Mouse (Mus musculus) kidney, adult 10 weeks (tissue): ENCODE data around the gene Elovl7. TPM values are rescaled to one million over a fixed set of nuclear protein-coding genes. Genes with fewer than 3 reads are reported as not detected.

ENCODE experiments used
- polyA plus RNA-seq: library from polyadenylated mRNA; stranded (reverse); fragments of 350-450 nt; fragmentation: Illumina TruSeq; extraction: RNeasy Lipid Tissue Mini Kit (QIAGEN cat#74804); gene quantifications from one replicate; pipeline ENCODE4 v1.2.3, GENCODE M21; 2014; ENCODE audit warnings: low read depth, low replicate concordance

Elovl7 gene
- 181 TPM for polyA plus RNA-seq

GRCm38 (mm10) chr13:108214081-108214484 lies at the start of gene Elovl7:
TSS of gene Elovl7 (plus strand) at chr13:108214404.

DNA sequence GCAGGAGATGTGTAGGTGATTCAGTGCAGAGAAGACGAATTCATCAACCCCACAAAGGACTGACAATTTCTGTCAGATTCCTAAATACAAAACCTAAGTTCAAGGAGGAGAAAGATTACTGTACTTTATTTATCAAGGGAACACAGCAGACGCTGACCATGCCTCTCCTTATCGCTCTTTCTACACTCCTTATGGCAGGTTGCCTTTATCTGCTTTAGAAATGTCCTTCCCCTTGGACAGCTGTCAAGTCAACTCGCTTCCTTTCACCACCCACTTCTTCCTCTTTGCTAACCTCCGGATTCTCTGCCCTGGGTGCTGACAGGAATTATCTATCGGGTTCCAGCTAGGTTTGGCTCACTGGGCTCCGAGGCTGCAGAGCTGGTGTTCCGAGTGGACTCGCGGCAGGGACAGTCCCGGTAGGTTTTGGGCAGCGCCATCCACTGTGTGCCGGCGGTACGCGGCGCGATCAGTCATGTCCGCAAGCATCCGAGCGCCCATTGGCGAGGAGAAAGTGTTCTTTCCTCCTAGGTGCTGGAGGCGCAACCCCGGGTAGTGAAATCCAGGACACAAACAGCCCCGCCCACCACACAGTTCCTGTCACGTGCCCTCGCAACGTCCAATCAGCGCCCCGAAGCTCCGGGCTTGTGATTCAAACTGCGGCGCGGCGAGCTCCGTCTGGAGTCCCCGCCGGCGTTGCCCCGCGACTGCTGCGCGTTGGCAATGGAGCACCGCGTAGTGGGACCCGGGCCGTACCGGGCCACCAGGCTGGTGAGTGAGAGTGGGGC lies 101.7 kb downstream of the Elovl7 start, which contains the start of gene Depdc1b:
Gene Depdc1b, plus strand, starts transcription at position 631 of the 785 bp plus-strand sequence.

Other genes with a start within 250 kb of the Elovl7 start
- 182 TPM for gene Smim15, start 170.0 kb upstream of the Elovl7 start, polyA plus RNA-seq
- gene Ndufaf2, start 55.8 kb upstream of the Elovl7 start, polyA plus RNA-seq = 86.3 TPM
- gene Ercc8, start 55.7 kb upstream of the Elovl7 start, polyA plus RNA-seq = 6.1 TPM
- 11.5 TPM for gene Depdc1b, start 101.9 kb downstream of the Elovl7 start, polyA plus RNA-seq
- gene Pde4d, start 235.5 kb downstream of the Elovl7 start, polyA plus RNA-seq = 16.2 TPM